Mouse (Mus musculus): ENCODE data around the gene Ptprn2. TPM values are rescaled to one million over a fixed set of nuclear protein-coding genes. Genes with fewer than 3 reads are reported as not detected.

Ptprn2 gene
- polyA plus RNA-seq, 1 experiment = 1.2 TPM

DNA sequence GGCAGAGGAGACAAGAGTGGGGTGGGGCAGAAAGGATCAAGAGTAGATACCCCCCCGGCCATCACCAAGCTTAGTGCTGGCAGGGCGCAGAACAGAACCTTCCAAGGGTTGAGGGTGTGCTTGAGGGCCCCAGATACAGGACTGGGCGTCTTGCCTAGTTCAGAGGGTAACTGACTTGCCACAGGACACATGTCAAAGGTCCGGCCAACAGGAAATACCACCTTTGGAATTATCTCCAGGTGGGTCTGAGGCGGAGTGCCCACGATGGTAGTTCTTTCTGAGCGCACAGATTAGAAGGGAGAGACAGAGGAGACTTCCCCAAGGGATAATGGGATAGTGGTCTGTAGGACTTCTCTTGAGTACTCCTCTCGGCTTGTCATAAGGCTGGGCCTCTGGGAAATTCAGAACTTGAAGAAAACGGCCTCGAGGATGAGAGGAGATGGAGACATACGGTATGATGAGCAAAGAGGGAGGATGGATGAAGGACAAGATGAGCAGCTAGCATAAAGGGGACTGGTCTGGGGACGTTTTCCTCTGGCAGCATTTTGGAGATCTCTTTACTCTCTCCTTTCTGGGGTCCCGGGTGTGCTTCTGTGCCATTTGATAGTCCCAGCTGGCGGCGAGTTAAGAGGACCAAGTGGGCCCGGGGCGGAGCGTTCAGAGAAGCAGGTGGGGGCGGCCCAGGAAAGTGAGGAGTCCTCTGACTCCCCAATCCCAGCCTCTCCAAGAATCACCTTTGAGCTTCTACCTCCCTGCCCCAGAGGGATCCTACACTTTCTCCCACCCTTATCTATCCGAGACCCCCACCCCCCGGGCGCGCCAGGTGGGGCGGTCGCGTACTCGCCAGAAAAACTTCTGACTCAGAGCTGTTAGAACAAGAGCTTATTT, 669.1 kb downstream of the Ptprn2 start:
- H3K27me3 ChIP-seq (ENCODE audit: control insufficient read depth, insufficient read depth, low read length) = peaks cover 2% of the 10 kb centered on the region
- peaks cover 7% of the 10 kb centered on the region for H3K4me1 ChIP-seq (replicated peaks; ENCODE audit: control insufficient read depth, insufficient read depth, low read length)
- TF ChIP-seq POLR2A (IDR thresholded peaks at IDR 0.05; ENCODE audit: control insufficient read depth, extremely low read depth, insufficient read depth, low read length, poor library complexity) (no peak), CTCF (IDR thresholded peaks at IDR 0.05; ENCODE audit: borderline replicate concordance, control insufficient read depth, extremely low read depth, insufficient read depth, low read length, poor library complexity) (no peak)
- H3K27ac ChIP-seq (ENCODE audit: control insufficient read depth, insufficient read depth, low read length) = no peak overlapping the region
- no peak overlapping the region for H3K4me3 ChIP-seq (ENCODE audit: control insufficient read depth, insufficient read depth, low read length)
- DNase-seq = no peak
- 13% methylated on average over 27 of the region's 27 CpGs for WGBS
- H3K36me3 ChIP-seq (ENCODE audit: control insufficient read depth, insufficient read depth, low read length) = no peaks in the 10 kb centered on the region

DNA sequence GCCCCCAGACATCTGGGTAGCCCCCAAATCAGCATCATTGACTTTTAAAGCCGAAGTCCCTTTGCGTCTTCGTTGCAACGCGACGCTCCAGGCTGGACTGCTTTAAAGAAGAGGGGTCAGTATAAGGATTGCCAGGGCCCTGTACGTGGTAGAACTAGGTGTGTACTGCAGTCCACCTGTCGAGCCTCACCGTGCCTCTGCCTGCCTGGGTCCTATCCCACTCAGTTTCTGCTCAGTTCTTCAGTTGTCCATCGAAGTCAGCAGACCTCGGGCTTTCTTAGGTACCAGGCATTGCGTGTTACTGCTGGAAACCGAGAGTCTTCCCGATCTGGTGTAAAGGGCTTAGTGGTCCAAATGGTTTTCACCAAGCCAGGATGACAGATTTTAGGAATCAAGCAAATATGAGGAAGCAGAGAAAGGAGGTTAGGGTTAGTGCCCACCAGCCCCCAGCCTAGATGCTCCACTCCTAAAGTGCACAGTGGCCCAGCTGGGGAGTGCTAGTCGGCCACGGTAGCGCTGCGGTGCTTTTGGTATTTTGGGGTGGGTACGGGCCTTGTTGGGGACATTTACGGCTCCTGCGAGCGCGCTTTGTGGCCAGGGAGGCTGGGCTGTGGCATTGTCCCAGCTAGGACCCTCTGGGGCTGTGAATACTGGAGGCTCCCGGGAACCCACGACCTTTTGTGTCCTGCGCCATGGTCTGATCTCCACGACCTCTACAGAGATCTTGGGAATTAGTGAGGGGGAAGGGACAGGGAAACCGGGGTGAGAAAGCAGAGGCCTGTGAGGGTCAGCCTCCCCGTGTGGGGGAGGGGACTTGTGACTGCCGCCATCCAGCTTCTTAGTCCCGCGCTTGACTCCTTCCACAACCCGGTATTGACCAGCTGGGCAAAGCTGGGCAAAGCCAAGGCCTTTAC, 670.0 kb downstream of the Ptprn2 start:
- no peaks in the 10 kb centered on the region for H3K36me3 ChIP-seq (ENCODE audit: control insufficient read depth, insufficient read depth, low read length)
- no peak overlapping the region for H3K4me3 ChIP-seq (ENCODE audit: control insufficient read depth, insufficient read depth, low read length)
- no peak overlapping the region for H3K27ac ChIP-seq (ENCODE audit: control insufficient read depth, insufficient read depth, low read length)
- H3K27me3 ChIP-seq (ENCODE audit: control insufficient read depth, insufficient read depth, low read length) = peaks cover 2% of the 10 kb centered on the region
- 13% methylated on average over 33 of the region's 33 CpGs for WGBS
- DNase-seq = no peak
- peaks cover 7% of the 10 kb centered on the region for H3K4me1 ChIP-seq (replicated peaks; ENCODE audit: control insufficient read depth, insufficient read depth, low read length)
- TF ChIP-seq POLR2A (IDR thresholded peaks at IDR 0.05; ENCODE audit: control insufficient read depth, extremely low read depth, insufficient read depth, low read length, poor library complexity) (no peak), CTCF (IDR thresholded peaks at IDR 0.05; ENCODE audit: borderline replicate concordance, control insufficient read depth, extremely low read depth, insufficient read depth, low read length, poor library complexity) (no peak)

DNA sequence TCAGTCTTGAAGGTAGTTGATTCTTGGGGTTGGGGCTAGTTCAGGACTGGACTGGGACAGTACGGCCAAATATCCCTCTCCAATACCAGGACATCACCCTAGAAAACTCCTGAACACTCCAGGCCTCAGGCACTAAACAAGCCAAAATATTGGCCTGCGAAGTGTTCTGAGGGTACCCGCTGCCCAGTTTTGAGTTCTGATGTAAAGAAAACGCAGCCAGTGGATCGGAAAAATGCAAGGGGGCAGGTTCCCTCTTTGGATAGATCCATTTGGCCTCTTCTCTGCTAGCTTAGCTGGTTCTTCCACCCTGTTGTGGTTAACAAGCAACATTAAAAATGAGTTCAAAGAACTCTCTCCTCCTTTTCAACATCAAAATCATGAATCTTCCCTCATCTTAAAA, 670.7 kb downstream of the Ptprn2 start:
- TF ChIP-seq CTCF (IDR thresholded peaks at IDR 0.05; ENCODE audit: borderline replicate concordance, control insufficient read depth, extremely low read depth, insufficient read depth, low read length, poor library complexity) (no peak), POLR2A (IDR thresholded peaks at IDR 0.05; ENCODE audit: control insufficient read depth, extremely low read depth, insufficient read depth, low read length, poor library complexity) (no peak)

DNA sequence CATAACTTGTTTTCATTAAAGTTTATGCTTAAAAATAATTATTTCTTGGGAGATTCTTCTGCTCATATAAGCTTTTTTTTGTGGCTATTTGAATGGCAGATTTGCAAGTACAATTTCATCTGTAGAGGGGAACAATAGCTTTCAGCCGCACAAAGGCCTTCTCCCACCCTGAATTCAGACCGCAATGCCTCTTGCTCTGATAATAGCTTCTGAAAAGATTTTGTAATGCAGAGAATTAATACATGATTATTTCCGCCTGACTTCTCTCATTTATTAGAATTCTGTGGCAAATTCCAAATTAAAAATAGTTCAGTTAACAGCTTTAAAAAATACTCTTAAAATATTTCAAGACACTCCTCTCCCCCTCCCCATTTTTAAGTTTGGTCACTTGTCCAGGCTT, 671.3 kb downstream of the Ptprn2 start:
- Histone ChIP-seq H3K36me3 (ENCODE audit: control insufficient read depth, insufficient read depth, low read length) (no peaks in the 10 kb centered on the region), H3K4me1 (replicated peaks; ENCODE audit: control insufficient read depth, insufficient read depth, low read length) (peaks cover 7% of the 10 kb centered on the region), H3K27me3 (ENCODE audit: control insufficient read depth, insufficient read depth, low read length) (peaks cover 2% of the 10 kb centered on the region), H3K27ac (ENCODE audit: control insufficient read depth, insufficient read depth, low read length) (no peak overlapping the region), H3K4me3 (ENCODE audit: control insufficient read depth, insufficient read depth, low read length) (no peak overlapping the region)
- WGBS = 87% methylated on average over 3 of the region's 3 CpGs
- no peak for DNase-seq
- TF ChIP-seq POLR2A (IDR thresholded peaks at IDR 0.05; ENCODE audit: control insufficient read depth, extremely low read depth, insufficient read depth, low read length, poor library complexity) = no peak
- TF ChIP-seq CTCF (IDR thresholded peaks at IDR 0.05; ENCODE audit: borderline replicate concordance, control insufficient read depth, extremely low read depth, insufficient read depth, low read length, poor library complexity) = no peak

More for the DNA sequence above, 670.7 kb downstream of the Ptprn2 start:
- Histone ChIP-seq H3K4me1 (replicated peaks; ENCODE audit: control insufficient read depth, insufficient read depth, low read length) (peaks cover 7% of the 10 kb centered on the region), H3K27ac (ENCODE audit: control insufficient read depth, insufficient read depth, low read length) (no peak overlapping the region), H3K27me3 (ENCODE audit: control insufficient read depth, insufficient read depth, low read length) (peaks cover 2% of the 10 kb centered on the region), H3K4me3 (ENCODE audit: control insufficient read depth, insufficient read depth, low read length) (no peak overlapping the region), H3K36me3 (ENCODE audit: control insufficient read depth, insufficient read depth, low read length) (no peaks in the 10 kb centered on the region)
- no peak for DNase-seq
- 56% methylated on average over 5 of the region's 5 CpGs for WGBS

DNA sequence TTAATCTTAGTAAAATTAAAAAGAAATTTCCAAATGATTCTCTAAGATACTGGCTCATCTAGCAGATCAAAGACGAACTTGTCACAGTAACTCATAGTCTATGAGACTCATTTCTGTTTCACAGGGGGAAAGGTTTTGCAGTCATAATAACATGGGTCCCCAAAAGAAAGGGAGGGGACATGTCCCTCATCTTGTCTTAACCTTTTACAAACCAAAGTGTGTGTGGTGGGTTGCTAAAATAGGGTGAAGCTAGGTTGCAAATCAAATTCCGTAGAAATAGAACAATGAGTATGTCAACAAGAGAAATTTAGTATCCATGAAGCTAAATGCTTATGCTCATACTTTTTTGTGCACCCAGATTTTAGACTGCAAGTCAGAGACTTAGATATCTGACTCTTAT, 671.7 kb downstream of the Ptprn2 start:
- no peak overlapping the region for H3K4me3 ChIP-seq (ENCODE audit: control insufficient read depth, insufficient read depth, low read length)
- H3K4me1 ChIP-seq (replicated peaks; ENCODE audit: control insufficient read depth, insufficient read depth, low read length) = peaks cover 7% of the 10 kb centered on the region
- DNase-seq = no peak
- TF ChIP-seq POLR2A (IDR thresholded peaks at IDR 0.05; ENCODE audit: control insufficient read depth, extremely low read depth, insufficient read depth, low read length, poor library complexity) (no peak), CTCF (IDR thresholded peaks at IDR 0.05; ENCODE audit: borderline replicate concordance, control insufficient read depth, extremely low read depth, insufficient read depth, low read length, poor library complexity) (no peak)
- WGBS = 70% methylated on average over 2 of the region's 2 CpGs
- H3K36me3 ChIP-seq (ENCODE audit: control insufficient read depth, insufficient read depth, low read length) = no peaks in the 10 kb centered on the region
- no peak overlapping the region for H3K27ac ChIP-seq (ENCODE audit: control insufficient read depth, insufficient read depth, low read length)
- peaks cover 2% of the 10 kb centered on the region for H3K27me3 ChIP-seq (ENCODE audit: control insufficient read depth, insufficient read depth, low read length)

DNA sequence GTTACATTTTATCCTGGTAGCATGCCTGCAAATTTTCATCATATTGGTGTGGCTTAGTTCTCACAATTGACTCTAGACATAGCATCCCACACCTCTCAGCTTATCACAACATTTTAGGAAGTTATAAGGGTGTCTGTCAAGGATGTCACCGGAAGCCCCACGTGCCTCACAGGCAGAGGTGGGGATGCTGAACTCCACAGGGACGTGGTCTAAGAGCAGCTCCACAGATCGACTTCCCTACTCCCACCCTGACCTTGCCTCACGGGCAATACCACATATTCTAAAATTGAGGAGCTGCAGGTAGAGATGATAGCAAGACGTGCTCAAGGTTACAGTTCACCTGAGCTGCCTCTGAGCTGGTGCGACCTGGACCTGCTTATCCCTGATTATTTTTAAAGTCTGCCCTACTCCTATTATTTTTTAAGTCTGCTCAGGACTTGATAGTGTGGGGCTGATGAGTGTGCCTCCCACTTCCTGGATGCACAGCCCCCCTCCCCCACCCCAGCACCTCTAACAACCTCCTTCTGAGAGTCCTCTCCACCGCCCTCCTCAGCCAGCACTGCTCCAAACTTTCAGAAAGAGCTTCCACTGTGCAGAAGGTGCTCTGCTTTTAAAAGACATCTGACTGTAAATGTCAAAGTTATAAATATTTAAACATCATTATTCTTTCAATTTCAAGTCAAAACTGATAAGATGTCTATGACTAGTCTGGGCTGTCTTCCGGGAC, 672.3 kb downstream of the Ptprn2 start:
- no peaks in the 10 kb centered on the region for H3K36me3 ChIP-seq (ENCODE audit: control insufficient read depth, insufficient read depth, low read length)
- no peak overlapping the region for H3K27ac ChIP-seq (ENCODE audit: control insufficient read depth, insufficient read depth, low read length)
- TF ChIP-seq CTCF (IDR thresholded peaks at IDR 0.05; ENCODE audit: borderline replicate concordance, control insufficient read depth, extremely low read depth, insufficient read depth, low read length, poor library complexity) (no peak), POLR2A (IDR thresholded peaks at IDR 0.05; ENCODE audit: control insufficient read depth, extremely low read depth, insufficient read depth, low read length, poor library complexity) (no peak)
- H3K4me3 ChIP-seq (ENCODE audit: control insufficient read depth, insufficient read depth, low read length) = no peak overlapping the region
- WGBS = 22% methylated on average over 9 of the region's 9 CpGs
- peaks cover 2% of the 10 kb centered on the region for H3K27me3 ChIP-seq (ENCODE audit: control insufficient read depth, insufficient read depth, low read length)
- H3K4me1 ChIP-seq (replicated peaks; ENCODE audit: control insufficient read depth, insufficient read depth, low read length) = peaks cover 7% of the 10 kb centered on the region
- DNase-seq = no peak
